ENCODE assay signal across 7 mouse cellular contexts in genomic region chr3:28781848-28782247, GRCm38 (mm10). TPM values are rescaled to one million over a fixed set of nuclear protein-coding genes. Genes with fewer than 3 reads are reported as not detected.
DNase-seq lines count a peak whose midpoint lies in the region; ATAC-seq and TF ChIP-seq lines count a peak whose summit lies in the region.

No protein-coding gene starts in this region.

- no peaks in the 10 kb centered on the region for H3K9me3 ChIP-seq in forebrain, embryonic 13.5 days (replicated peaks)

- no peaks in the 10 kb centered on the region for H3K36me3 ChIP-seq in spleen, adult 2 months (ENCODE audit: control insufficient read depth, insufficient read depth, low read length)
- no peaks in the 10 kb centered on the region for H3K36me3 ChIP-seq in forebrain, embryonic 13.5 days (ENCODE audit: poor library complexity, severe bottlenecking)
- no peaks in the 10 kb centered on the region for H3K36me3 ChIP-seq in liver, adult 2 months (ENCODE audit: control insufficient read depth, insufficient read depth, low read length)

- TF ChIP-seq POLR2A in spleen, adult 2 months (IDR thresholded peaks at IDR 0.05; ENCODE audit: low read depth, low read length), result no peak
- no peak for TF ChIP-seq POLR2A in liver, adult 2 months (IDR thresholded peaks at IDR 0.05; ENCODE audit: extremely low read depth, insufficient read depth, low read length)

- DNase-seq in spleen, adult 2 months (ENCODE audit: low read depth in 1 of 2, low spot score in 2 of 2), result no peak
- no peak for DNase-seq in spleen, postnatal 10 days (ENCODE audit: low spot score in 2 of 2)
- no peak for DNase-seq in liver, adult 2 months (ENCODE audit: extremely low read depth, low read depth, low spot score)
- no peak for DNase-seq in adrenal gland, adult (ENCODE audit: inconsistent age in 2 of 2, low spot score in 1 of 2)
- no peak for DNase-seq in adrenal gland, postnatal 25 days
- DNase-seq in kidney, postnatal 14 days, result no peak

- H3K4me2 ChIP-seq in forebrain, embryonic 13.5 days, result peak overlapping the region; percentile 98

- peaks cover 6% of the 10 kb centered on the region for H3K27me3 ChIP-seq in spleen, adult 2 months (ENCODE audit: control insufficient read depth, insufficient read depth, low read length)
- H3K27me3 ChIP-seq in forebrain, embryonic 13.5 days, result no peaks in the 10 kb centered on the region
- H3K27me3 ChIP-seq in liver, adult 2 months (ENCODE audit: control insufficient read depth, insufficient read depth, low read length), result peaks cover 7% of the 10 kb centered on the region

- no peak for ATAC-seq in forebrain, embryonic 13.5 days

- H3K4me1 ChIP-seq in spleen, adult 2 months (ENCODE audit: control insufficient read depth, insufficient read depth, insufficient read length), result peaks cover 11% of the 10 kb centered on the region
- H3K4me1 ChIP-seq in forebrain, embryonic 13.5 days, result peaks cover 22% of the 10 kb centered on the region
- peaks cover 5% of the 10 kb centered on the region; the same call in 1 of the 2 replicates for H3K4me1 ChIP-seq in liver, adult 2 months (ENCODE audit: control insufficient read depth, insufficient read depth, low read length)

- H3K4me3 ChIP-seq in spleen, adult 2 months (ENCODE audit: extremely low read depth, insufficient read depth, insufficient read length), result peak overlapping the region; percentile 72
- H3K4me3 ChIP-seq in forebrain, embryonic 13.5 days, result peak overlapping the region; percentile 76
- H3K4me3 ChIP-seq in liver, adult 2 months (ENCODE audit: insufficient read depth, low read depth, low read length), result peak overlapping the region; percentile 66; the same call in 1 of the 2 replicates

- WGBS in spleen, adult 2 months, result 48% methylated on average over 14 of the region's 14 CpGs
- 21% methylated on average over 14 of the region's 14 CpGs for WGBS in forebrain, embryonic 13.5 days
- WGBS in liver, adult 2 months, result 49% methylated on average over 14 of the region's 14 CpGs

- TF ChIP-seq CTCF in spleen, adult 2 months (IDR thresholded peaks at IDR 0.05; ENCODE audit: extremely low read depth, insufficient read depth, insufficient read length, insufficient replicate concordance), result no peak
- no peak for TF ChIP-seq CTCF in liver, adult 2 months (IDR thresholded peaks at IDR 0.05; ENCODE audit: low read depth, low read length)

- peak overlapping the region; percentile 83 for H3K9ac ChIP-seq in forebrain, embryonic 13.5 days
- peak overlapping the region; percentile 73; the same call in 1 of the 2 replicates for H3K9ac ChIP-seq in liver, adult 2 months (ENCODE audit: low read depth, low read length)

- H3K27ac ChIP-seq in spleen, adult 2 months (ENCODE audit: insufficient read depth, low read length), result no peak overlapping the region
- no peak overlapping the region for H3K27ac ChIP-seq in forebrain, embryonic 13.5 days
- no peak overlapping the region for H3K27ac ChIP-seq in liver, adult 2 months (replicated peaks; ENCODE audit: insufficient read depth, low read depth, low read length)

- H3K79me2 ChIP-seq in liver, adult 2 months (ENCODE audit: control insufficient read depth, insufficient read depth, low read length), result no peaks in the 10 kb centered on the region

RNA-seq across cellular contexts. Expression of gene Eif5a2, which starts 0.8 kb away (rescaled TPM):
- polyA plus RNA-seq in spleen, adult 2 months (2012; rRNA removed), result 0.69 and 0.88 TPM in 2 replicates
- polyA plus RNA-seq in forebrain, embryonic 13.5 days (2015; fragmentation: Nextera tagmentation; extraction: Ambion mirVana), result 6.9 and 8.6 TPM in 2 replicates
- 0.46 and 0.47 TPM in 2 replicates for total RNA-seq in liver, adult 2 months (2014; rRNA removed)
- 0.02 and 0.09 TPM in 2 replicates for polyA plus RNA-seq in liver, adult 2 months (2012; rRNA removed)
- 1.8 and 2.3 TPM in 2 replicates for total RNA-seq in adrenal gland, postnatal 25 days (2021)

RNA-seq across cellular contexts. Expression of gene Rpl22l1, which starts 23.4 kb away (rescaled TPM):
- polyA plus RNA-seq in spleen, adult 2 months (2012; rRNA removed), result 4.4 and 5.6 TPM in 2 replicates
- polyA plus RNA-seq in forebrain, embryonic 13.5 days (2015; fragmentation: Nextera tagmentation; extraction: Ambion mirVana), result 257 and 318 TPM in 2 replicates
- 73.6 and 78.8 TPM in 2 replicates for total RNA-seq in liver, adult 2 months (2014; rRNA removed)
- 3.8 and 4.9 TPM in 2 replicates for polyA plus RNA-seq in liver, adult 2 months (2012; rRNA removed)
- 158 and 261 TPM in 2 replicates for total RNA-seq in adrenal gland, postnatal 25 days (2021)

Comparison
In these comparisons a context has a peak if more than half of its experiments do, and no peak if none do; other contexts are left out.
1. RNA of gene Rpl22l1, which starts 23.4 kb away (polyA plus RNA-seq): 257 to 318 TPM in forebrain, embryonic 13.5 days; 4.4 to 5.6 TPM in spleen, adult 2 months and 3.8 to 4.9 TPM in liver, adult 2 months; every median in the first group is over 10 times any median in the second.
2. Peak in every context shown above with its lines, with median percentiles within 50 percentile points of each other: H3K4me3 ChIP-seq.